Mouse (Mus musculus) megakaryocyte, adult 5-6 weeks (primary cell): ENCODE results near the gene Wdhd1. TPM values are rescaled to one million over a fixed set of nuclear protein-coding genes. Genes with fewer than 3 reads are reported as not detected.
"Not testable (repeated sequence)": the region's sequence is repeated elsewhere in the genome, so short reads cannot be mapped to it uniquely, and the experiment has no call there.

Experiments
- ATAC-seq: 2 replicates; pipeline ENCODE4 v1.8.0; 2016; ENCODE audit warnings: mild to moderate bottlenecking, inconsistent platforms; ENCODE audit not compliant: poor library complexity, severe bottlenecking
- total RNA-seq, 2 experiments: library from RNA; stranded (forward) in 1 of 2; stranded (reverse) in 1 of 2; fragments of 153-499, 151-499 nt in 1 of 2; fragments of 221-1000, 200-1000 nt in 1 of 2; gene quantifications; 2 replicates each; pipeline versions ENCODE4 v1.2.3 to v1.2.4; 2015 to 2017

The Wdhd1 gene
- total RNA-seq (2015) = 28.1 and 30.4 TPM in 2 replicates
- total RNA-seq (2017) = 66.9 and 71.0 TPM in 2 replicates

DNA sequence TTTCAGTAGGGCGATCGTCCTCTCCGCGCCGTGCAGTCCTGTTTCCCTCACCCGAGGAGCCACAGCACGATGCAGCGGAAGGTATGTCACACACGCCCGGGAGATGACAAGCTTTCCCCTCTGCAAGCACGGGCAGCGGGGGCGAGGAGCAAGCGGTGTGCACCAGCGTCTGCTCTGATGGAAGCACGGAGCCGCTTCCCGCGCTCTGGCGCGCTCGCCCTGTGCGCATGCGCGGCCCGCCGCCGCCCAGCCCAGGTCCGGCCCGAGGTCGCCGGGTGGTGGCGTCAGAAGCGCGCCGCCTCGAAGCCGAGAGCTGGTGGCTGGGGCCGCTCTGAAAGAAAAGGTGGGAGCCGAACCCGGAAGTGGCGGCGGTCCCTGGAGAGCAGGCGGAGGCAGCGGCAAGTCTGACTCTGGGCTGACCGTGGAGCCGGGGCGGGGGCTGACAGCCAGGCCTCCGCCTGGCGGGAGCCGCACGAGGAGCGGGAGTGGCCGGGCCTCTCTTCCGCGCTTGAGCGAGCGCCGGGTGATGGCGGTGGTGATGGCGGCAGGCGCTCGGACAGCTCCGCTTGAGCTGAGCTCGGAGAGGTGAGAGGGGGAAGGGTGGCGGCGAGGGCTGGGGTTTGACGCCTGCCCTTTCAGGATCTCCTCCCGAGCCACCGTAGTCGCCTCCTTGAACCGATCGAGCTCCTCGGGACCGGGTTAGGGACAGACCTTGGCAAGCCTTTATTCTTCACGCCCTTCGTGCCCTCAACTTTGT, at the start of gene Wdhd1, which contains the start of gene Socs4:
Gene Wdhd1 (minus strand): TSS at position 221 of the 757 bp plus-strand sequence.
Gene Socs4 (plus strand): TSS at position 295 of the 757 bp plus-strand sequence.
- peak; percentile 93 for ATAC-seq

DNA sequence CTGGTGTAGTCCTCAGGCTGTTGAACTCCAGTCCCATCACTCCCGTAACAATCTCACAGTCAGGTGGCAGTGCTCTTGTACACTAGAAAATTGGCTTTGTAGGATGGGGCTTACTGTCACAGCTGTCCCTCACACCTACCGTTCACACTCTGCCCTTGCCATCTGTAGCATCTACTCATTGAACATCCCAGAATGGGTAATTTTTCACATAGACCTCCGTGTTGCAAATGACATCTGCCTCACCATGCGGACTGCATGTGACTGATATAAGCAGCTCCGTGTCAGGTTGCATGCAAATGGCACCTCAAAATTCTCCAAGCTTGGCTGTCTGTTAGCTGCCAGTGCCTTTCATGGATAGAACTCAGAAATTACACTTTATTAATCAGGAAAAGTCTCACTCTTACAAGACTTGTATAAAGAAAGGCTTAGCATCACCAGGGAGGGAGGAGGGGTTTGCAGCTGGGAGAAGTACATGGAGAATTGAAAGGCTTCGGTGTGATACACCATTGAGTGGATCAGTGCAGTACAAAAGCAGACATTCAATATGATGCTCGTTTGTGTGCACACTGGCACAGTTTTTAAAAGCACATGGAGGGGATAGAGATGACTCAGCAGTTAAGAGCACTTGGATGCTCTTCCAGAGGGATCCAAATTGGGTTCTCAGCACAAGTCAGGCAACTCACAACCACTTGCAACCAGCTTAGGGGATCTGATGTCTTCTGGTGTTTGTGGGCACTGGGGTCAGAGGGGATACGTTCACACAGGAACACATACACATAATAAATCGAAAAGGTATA, 49.5 kb upstream of the Wdhd1 start:
- ATAC-seq = no peak

DNA sequence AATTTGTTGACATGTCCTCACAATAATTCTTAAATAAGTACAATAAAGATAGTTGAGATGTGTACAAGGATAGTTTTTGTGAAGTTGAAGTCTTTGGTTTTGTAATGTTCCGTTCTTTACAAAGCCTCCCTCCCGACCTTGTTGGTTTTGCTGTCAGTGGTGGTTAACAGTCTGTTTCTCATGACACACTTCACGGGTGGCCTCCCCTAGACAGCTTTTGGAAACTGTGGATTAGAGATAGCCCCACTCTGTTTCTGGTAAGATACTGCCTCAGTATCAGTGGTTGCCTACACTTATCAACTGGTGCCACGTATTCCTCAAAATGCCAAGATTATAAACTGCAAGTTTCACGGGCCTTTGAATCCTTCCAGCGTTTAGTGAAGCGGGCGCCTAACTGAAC, 44.9 kb upstream of the Wdhd1 start:
- not testable (repeated sequence) for ATAC-seq

DNA sequence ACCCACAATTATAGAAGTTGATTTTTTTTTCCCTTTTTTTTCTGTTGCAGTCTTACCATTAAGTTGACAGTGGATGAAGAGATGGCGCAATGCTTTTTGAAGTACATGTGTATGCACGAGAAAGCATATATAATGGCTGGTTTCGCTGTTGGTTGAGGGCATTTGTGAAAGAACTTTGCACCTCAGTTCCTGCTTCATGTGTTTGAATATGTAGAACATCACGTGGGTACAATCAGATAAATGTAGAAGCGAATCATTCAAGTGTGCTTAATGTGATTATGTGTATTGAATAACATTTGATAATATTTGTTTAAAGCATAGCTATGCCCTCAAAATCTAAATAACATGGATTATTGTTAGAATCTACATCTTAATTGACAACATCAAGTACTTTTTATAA, 42.7 kb upstream of the Wdhd1 start:
- no peak for ATAC-seq

DNA sequence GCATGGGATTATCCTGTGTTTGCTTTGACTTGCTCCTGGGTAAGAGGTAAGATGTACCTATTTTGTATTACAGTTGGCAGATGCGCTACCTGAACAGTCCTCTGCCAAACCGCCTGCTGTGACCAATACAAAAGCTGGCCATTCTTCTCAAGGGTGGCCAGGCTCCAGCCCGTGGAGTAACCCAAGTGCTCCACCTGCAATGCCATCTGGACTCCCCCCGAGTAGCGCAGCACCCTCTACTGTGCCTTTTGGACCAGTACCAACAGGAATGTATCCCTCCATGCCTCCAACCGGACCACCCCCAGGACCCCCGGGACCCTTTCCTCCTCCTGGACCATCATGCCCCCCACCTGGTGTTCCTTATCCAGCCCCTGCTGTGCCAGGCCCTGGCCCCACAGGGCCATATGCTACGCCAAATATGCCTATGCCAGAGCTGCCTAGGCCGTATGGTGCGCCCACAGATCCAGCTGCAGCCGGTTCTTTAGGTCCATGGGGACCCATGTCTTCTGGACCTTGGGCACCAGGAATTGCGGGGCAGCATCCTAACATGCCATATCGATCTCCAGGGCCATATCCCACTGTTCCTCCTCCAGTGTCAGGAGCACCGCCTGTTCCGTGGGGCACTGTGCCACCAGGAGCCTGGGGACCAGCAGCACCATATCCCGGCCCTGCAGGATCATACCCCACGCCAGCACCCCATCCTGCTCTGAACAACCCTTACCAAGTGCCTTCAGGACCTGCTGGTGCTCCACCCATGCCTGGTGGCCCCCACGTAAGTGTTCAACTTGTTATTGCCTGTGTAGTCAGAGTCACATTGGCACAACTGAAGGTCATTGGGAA, 33.9 kb upstream of the Wdhd1 start:
- no peak for ATAC-seq

DNA sequence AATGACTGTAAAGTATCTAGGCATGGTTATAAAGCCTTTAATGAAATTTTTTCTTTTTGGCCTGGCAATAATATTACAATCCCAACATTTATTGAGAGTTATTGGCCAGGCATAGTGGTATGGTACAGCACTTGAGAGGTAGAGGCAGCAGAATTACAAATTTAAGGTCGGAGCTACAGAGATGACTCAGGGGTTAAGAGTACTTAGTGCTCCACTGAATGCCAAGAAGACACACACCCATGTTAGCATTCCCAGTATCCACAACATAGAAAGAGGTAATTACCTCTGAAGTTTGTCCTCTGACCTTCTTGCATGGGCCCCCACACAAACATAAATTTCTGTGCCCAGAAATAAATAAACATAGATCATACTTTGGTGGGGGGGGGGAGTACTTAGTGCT, 32.4 kb upstream of the Wdhd1 start:
- ATAC-seq = no peak

DNA sequence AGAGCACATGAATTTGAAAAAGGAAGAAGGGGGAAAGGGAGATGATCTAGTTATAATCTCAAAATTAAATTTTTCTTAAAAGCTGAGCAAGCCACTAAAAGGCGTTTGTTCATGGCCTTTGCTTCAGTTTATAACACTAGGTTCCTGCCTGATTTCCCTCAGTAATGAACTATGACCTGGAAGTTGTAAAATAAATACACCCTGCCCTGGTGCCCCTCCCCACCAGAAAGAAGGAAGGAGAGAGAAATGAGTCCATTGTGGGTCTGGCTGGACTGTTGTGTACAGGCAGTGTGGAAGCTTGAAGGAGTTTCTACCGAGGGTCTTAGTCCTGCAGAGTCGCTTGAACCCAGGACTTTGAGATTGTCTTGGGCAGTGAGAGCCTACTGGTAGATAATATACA, 31.0 kb upstream of the Wdhd1 start:
- no peak for ATAC-seq

DNA sequence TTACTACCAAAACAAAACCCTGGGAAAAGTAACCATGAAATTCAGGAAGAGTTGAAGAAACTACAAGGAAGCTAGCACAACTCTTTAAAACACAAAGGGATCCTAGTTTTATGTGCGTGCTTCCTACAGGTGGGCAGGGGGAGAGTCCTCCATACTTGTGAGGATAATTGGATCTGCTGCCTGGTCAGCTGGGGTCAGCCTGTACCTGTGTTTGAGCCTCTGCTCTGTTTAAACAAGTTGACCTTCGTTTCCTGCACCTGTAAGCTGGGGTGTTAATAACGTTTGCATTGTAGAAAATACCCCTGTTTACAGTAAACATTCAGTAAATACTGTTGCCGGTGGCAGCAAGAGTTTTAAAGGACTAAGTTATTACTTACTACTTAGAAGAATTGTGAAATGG, 29.3 kb upstream of the Wdhd1 start:
- ATAC-seq = no peak

DNA sequence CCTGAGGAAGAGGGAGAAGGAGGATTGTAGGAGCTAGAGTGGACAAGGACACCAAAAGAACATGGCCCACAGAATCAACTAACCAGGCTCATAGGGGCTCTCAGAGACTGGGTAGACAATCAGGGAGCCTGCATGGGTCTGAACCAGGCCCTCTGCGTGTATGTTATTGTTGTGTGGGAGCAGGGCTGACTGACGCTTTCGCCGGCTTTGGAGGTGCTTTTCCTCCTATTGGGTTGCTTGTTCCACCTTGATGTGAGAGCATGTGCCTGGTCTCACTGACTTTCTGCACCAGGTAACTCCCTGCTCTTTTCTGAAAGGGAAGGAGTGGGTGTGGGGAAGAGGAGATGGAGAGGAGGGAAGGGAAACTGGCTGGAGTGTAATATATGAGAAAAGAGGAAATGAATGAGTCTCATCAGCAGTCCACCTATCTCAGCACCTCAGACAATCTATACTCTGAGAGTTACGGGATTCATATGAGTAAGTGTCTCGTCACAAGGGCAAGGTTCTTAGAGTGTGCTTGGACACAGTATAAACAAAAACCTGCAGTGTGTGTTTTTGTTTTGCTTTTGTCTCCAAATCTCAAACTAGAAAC, 28.3 kb upstream of the Wdhd1 start:
- peak; percentile 56; the same call in 1 of the 2 replicates for ATAC-seq

DNA sequence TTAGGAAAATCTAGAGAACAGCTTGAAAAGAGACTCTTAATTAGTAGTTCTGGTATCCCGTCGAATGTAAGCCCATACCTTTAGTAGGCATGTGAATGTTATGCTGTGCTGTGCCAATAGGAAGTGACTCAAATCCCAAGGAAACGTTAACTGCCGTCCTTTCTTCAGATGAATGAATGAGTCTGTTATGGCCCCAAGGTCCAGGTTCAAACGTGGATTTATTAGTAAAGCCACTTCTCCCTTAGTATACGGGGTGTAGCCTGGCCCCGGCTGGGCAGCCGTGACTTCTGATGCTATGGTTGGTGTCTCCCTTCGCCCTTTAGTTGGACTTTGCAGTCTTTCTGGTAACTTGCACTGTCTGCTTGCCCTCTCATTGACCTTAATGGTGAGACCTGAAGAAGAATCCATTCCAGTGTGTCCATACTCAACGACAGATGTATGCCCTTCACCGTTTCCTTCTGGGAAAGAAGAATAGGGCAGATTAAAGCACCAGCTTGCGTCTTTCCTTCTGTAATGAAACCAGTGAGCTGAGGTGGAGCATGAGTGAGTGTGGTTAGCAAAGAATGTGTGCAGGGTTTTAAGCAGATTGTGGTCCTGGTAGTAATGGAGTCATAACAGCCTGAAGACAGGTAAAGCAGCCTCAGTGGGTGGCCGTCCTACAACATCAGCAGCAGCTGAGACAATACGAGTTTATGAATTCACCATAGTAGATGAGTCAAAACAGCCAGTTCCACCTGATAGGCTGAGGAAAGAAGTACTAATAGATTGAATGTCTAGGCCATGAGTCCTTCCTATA, 26.4 kb upstream of the Wdhd1 start:
- ATAC-seq = no peak

DNA sequence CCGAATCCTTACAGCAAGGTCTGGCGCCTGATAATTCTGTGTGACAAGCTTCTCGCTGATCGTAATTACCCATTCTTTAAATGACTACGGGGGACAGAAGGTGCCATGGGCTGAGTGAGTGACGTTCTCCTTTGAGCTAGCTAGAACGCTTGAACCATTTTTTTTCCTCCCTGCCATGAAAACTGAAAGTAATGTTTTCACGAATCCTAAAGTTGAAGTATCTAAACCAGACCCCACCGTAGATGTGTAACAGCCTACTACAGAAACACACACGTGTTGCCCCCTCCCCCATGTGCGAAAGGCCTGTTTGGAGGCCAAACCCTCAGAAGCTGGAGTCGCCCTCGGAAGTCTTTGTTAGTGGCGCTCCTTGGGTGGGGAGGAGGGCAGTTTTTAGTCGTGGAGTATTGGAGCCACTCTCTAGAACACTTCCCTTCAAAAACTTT, 22.2 kb upstream of the Wdhd1 start:
- ATAC-seq = peak; percentile 29

DNA sequence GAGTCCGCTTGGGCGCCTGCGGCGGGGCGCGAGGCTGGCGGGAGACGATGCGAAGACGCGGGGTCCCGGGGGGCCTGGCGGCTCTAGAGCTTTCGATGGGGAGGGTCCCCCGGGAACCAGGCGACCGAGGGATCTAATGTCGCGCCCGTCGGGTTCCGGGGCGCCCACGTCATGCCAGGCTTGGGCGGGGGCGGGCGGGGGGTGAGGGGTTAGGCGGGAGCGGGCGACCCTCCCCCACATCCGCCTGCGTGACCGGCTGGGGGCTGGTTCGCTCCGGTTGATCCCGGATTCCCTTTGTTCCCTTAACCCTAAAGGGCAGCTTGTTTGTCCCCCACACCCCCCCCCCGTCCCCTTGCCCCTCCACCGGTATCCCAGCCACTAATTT, 21.7 kb upstream of the Wdhd1 start:
- ATAC-seq = no peak

DNA sequence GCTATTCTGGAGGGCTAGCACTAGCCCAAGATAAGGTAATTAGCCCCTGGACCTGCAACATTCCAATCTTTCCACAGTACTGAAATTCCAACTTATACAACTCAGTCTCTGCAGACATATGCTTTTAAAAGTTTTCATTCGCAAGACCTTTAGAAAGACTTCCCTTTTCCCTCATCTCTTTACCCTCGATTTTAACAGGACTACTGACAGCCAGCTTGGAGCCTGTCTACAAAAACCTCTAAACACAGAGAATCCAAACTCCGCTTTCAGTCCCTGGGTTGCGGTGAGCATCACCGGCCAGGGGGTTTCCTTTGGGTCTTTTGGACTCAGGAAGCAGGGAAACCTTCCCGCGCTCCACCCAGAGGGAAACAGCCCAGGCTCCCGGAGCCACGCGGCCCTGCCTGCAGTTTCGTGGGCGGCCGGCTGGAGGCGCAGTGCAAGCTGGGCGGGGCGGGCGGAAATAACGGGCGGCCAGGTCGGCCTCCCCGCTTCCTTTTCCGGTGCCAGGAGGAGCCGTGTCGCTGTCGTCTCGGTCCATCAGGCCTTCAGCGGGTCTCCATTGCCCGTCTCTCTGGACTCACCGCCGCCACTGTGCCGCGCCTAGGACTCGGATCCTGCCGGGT, 21.2 kb upstream of the Wdhd1 start, which contains the start of gene Mapk1ip1l:
Gene Mapk1ip1l (plus strand): TSS at position 482 of the 623 bp plus-strand sequence.
- ATAC-seq = peak; percentile 99

DNA sequence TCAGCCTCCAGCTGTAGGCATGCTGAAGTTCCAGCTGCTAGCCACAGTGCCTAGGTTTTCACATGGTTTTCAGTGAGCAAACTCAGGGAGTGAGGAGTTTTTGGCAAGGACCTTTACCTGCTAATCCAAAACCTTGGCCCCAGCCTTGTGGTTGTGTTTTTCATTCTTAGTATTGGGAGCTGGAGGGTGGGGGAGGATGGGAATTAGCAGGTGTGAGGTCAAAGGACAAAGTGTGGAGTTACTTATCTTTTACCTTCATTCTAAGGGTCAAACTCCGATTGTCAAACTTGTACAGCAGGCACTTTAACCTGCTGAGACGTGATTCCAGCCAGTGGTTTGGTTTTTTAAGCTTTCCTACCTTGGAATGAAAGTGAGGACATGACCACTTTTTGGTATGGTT, 19.6 kb upstream of the Wdhd1 start:
- no peak for ATAC-seq

DNA sequence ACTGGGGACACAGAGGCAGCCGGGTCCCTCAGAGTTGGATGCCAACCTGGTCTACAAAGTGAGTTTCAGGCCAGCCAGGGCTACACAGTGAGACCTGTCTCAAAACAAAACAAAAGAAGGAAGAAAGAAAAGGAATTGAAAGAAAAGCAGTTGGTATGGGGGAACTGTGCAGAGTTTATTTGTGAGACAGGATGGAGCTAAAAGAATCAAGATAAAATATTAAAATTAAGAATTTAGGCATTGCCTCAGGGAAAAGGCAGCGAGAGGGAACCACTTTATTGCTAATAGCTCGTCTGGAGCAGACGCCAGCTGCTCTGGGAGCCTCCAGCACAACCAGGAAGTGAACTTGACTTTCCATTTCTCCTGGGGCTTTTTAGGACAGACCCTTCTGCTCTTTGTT, 17.5 kb upstream of the Wdhd1 start:
- ATAC-seq = no peak

DNA sequence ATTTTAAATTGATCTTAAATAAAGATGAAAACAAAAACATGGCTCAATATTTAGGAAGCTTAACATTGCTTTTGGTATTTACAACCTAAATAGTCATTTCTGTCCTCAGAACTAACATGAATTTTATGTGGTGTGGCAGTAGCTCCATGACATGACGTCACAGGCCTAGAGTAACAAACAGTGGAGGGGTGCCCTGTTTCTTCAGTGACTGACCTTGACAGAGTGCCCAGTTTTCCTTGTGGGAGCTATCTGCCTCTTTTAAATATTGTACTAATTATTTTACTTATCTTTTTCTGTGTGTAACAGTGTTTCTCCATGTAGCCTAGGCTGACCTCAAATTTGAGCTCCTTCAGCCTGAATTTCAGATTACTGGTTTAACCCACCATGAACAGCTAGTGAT, 15.1 kb upstream of the Wdhd1 start:
- ATAC-seq = no peak

DNA sequence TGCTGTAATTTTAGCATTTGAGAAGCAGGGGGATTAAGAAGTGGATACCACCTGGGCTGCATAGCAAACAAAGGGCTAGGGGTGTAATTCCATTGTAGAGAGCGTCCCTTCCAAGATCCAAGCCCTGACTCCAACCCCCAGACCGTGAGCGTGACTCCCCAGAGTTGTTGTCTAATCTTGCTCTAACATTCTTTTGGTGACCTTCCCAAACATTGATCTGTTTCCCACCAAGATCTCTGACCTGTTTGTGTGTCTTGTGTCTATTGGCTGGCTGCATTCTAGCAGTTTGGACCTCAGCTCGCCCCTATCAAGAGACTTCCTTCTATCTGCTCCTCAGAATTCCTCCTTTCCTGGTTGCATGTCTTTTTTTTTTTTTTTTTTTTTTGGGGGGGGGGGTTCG, 10.4 kb upstream of the Wdhd1 start:
- no peak for ATAC-seq

DNA sequence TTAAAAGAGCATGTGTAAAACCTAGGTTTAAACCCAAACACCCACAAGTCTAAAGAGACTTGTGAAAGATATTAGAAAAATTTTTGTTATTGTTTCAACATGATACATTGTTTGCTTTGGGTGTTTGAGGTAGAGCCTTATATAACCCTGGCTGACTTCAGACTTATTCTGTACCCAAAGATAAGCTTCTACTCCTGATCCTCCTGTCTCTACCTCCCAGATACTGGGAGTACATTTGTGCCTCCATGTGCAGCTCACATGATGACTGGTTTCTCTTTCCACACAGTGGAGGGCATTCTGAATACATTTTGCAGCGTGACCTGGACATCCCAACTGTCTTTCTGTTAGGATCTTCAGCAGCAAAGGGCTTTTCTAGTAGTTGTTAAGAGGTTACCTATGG, 9.6 kb upstream of the Wdhd1 start:
- no peak for ATAC-seq

DNA sequence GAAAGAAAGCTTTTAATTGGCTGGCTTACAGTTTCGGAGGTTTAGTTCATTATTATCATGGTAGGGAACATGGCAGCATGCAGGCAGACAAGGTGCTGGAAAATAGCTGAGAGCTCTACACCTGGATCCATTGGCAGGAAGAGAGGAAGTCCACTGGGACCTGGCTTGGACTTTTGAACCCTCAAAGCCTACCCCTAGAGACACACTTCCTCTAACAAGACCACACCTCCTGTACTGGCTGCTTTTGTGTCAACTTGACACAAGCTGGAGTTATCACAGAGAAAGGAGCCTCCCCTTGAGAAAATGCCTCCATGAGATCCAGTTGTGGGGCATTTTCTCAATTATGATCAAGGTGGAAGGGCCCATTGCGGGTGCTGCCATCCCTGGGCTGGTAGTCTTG, 8.6 kb upstream of the Wdhd1 start:
- ATAC-seq = peak; percentile 62
